Mouse (Mus musculus) stomach, embryonic 16.5 days (tissue): ENCODE measurements around the gene Ctsh. TPM values are rescaled to one million over a fixed set of nuclear protein-coding genes. Genes with fewer than 3 reads are reported as not detected.

Source experiments
- polyA plus RNA-seq: library from polyadenylated mRNA; unstranded; fragments of >200 nt; fragmentation: Nextera tagmentation; extraction: Ambion mirVana; gene quantifications from 2 replicates; pipeline ENCODE4 v1.2.1, GENCODE M21; 2015

Ctsh gene
- polyA plus RNA-seq, 1 experiment from 2014 or later: 100 TPM

Other genes with a start within 250 kb of the Ctsh start
- 0.48 and 0.82 TPM in 2 replicates for gene Rasgrf1, start 144.2 kb upstream of the Ctsh start, polyA plus RNA-seq
- gene Morf4l1, start 60.6 kb downstream of the Ctsh start, polyA plus RNA-seq: 383 and 405 TPM in 2 replicates
- 15.2 and 17.3 TPM in 2 replicates for gene Adamts7, start 108.9 kb downstream of the Ctsh start, polyA plus RNA-seq
- 15.1 and 15.4 TPM in 2 replicates for gene Tbc1d2b, start 216.7 kb downstream of the Ctsh start, polyA plus RNA-seq